Mouse (Mus musculus) effector memory CD4-positive, alpha-beta T cell, adult 7 months (primary cell): ENCODE measurements around the gene Gmeb1. TPM values are rescaled to one million over a fixed set of nuclear protein-coding genes. Genes with fewer than 3 reads are reported as not detected.

Experiments
- polyA plus RNA-seq: library from polyadenylated mRNA; unstranded; fragments of 100-300 nt; shearing (Covaris generic); gene quantifications from one replicate; pipeline ENCODE4 v1.2.1, GENCODE M21; 2017

Gmeb1 gene
- 4.7 TPM for polyA plus RNA-seq

GRCm38 (mm10) chr4:132261514-132262357 lies at the start of gene Gmeb1:
Gmeb1 (minus strand) TSS chr4:132261602.

DNA sequence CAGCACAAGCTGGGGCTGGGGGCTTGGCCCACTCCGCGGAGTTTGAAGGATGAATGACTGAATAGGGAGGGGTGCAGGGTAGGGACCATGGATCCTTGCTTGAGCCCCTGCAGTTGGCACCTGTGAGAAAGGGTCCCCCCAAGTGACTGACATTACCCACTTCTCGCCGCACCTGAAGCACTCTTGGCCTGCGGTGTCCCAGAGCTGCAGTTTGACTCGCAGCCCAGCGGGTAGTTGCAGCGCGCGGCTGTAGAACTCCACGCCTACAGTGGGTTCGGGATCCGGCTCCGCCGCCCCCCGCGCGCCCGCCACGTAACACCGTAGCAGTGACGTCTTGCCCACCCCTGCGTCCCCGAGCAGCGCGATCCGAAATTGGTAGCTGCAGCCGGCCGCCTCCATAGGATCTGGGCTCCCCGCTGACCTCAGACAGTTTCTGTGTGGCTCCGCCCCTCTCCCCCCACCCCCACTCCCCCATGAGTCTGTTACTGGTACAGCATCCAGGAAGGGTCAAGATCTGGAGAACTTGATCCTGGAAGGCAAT lies 41.6 kb upstream of the Gmeb1 start, which contains the start of gene Rab42:
Rab42 (minus strand) TSS at position 447 of the 541 bp plus-strand sequence.

GRCm38 (mm10) chr4:132274156-132274862 lies 12.9 kb upstream of the Gmeb1 start, which contains the start of gene Taf12:
Taf12 (plus strand) TSS chr4:132274375.

GRCm38 (mm10) chr4:132211953-132212734 lies 49.3 kb downstream of the Gmeb1 start, which contains the start of gene Ythdf2:
Ythdf2 (minus strand) TSS chr4:132212303.

Other genes with a start within 250 kb of the Gmeb1 start
- gene Gm10300, start 186.9 kb downstream of the Gmeb1 start, polyA plus RNA-seq = not detected
- 193 TPM for gene Epb41, start 186.3 kb downstream of the Gmeb1 start, polyA plus RNA-seq
- not detected for gene Oprd1, start 117.1 kb downstream of the Gmeb1 start, polyA plus RNA-seq
- gene Ythdf2, start 49.3 kb downstream of the Gmeb1 start, polyA plus RNA-seq = 94.5 TPM
- gene Taf12, start 12.8 kb upstream of the Gmeb1 start, polyA plus RNA-seq = 39.1 TPM
- gene Rab42, start 41.8 kb upstream of the Gmeb1 start, polyA plus RNA-seq = not detected
- 60.5 TPM for gene Trnau1ap, start 67.9 kb upstream of the Gmeb1 start, polyA plus RNA-seq
- gene Rcc1, start 92.0 kb upstream of the Gmeb1 start, polyA plus RNA-seq = 14.4 TPM
- gene Phactr4, start 160.9 kb upstream of the Gmeb1 start, polyA plus RNA-seq = 5.2 TPM
- 7.7 TPM for gene Med18, start 202.3 kb upstream of the Gmeb1 start, polyA plus RNA-seq
- 15.2 TPM for gene Sesn2, start 248.9 kb upstream of the Gmeb1 start, polyA plus RNA-seq